Mouse (Mus musculus): Measurements from ENCODE around the gene Slc11a1. TPM values are rescaled to one million over a fixed set of nuclear protein-coding genes. Genes with fewer than 3 reads are reported as not detected.

The Slc11a1 gene
- total and polyA plus RNA-seq, 3 experiments, result 0.11 TPM; not detected in 2

- Histone ChIP-seq H3K27ac (ENCODE audit: control insufficient read depth, low read depth, low read length) (no peak overlapping the region), H3K9me3 (replicated peaks; ENCODE audit: insufficient read depth, low read length) (no peaks in the 10 kb centered on the region), H3K36me3 (ENCODE audit: control insufficient read depth in 1 of 2, insufficient read depth in 2 of 2, low read length in 2 of 2) (no peaks in the 10 kb centered on the region), H3K4me1 (ENCODE audit: control insufficient read depth in 1 of 2, insufficient read depth in 2 of 2, low read length in 2 of 2) (no peaks in the 10 kb centered on the region), H3K4me3 (ENCODE audit: control insufficient read depth in 1 of 2, insufficient read depth in 1 of 2, low read depth in 2 of 2, low read length in 2 of 2) (no peak overlapping the region), H3K27me3 (ENCODE audit: control insufficient read depth in 1 of 2, insufficient read depth in 2 of 2, low read length in 2 of 2) (no peaks in the 10 kb centered on the region), H3K79me2 (ENCODE audit: control insufficient read depth, insufficient read depth, low read length, poor library complexity) (no peaks in the 10 kb centered on the region), H3K9ac (ENCODE audit: control insufficient read depth, low read depth, low read length, poor library complexity, severe bottlenecking) (no peak overlapping the region)
- TF ChIP-seq MAFK (IDR thresholded peaks at IDR 0.05; ENCODE audit: borderline replicate concordance, low read depth, low read length) (no peak), TBP (IDR thresholded peaks at IDR 0.05; ENCODE audit: low read depth, low read length) (no peak), MXI1 (IDR thresholded peaks at IDR 0.05; ENCODE audit: low read depth, low read length) (no peak), RCOR1 (IDR thresholded peaks at IDR 0.05; ENCODE audit: low read depth, low read length) (no peak), GABPA (IDR thresholded peaks at IDR 0.05; ENCODE audit: low read depth, low read length) (no peak), ZKSCAN1 (IDR thresholded peaks at IDR 0.05; ENCODE audit: low read depth, low read length) (no peak), NELFE (IDR thresholded peaks at IDR 0.05; ENCODE audit: low read depth, low read length) (no peak), E2F4 (IDR thresholded peaks at IDR 0.05; ENCODE audit: borderline replicate concordance, low read depth, low read length) (no peak), POLR2AphosphoS5 (IDR thresholded peaks at IDR 0.05; ENCODE audit: borderline replicate concordance, low read depth, low read length) (no peak)
- no peak for DNase-seq (ENCODE audit: low read depth, low spot score)
These were observed 21.4 kb upstream of the Slc11a1 start for GRCm38 (mm10) chr1:74353453-74354229.

- Histone ChIP-seq H3K27ac (ENCODE audit: control insufficient read depth, low read depth, low read length) (no peak overlapping the region), H3K27me3 (ENCODE audit: control insufficient read depth in 1 of 2, insufficient read depth in 2 of 2, low read length in 2 of 2) (no peaks in the 10 kb centered on the region), H3K9ac (ENCODE audit: control insufficient read depth, low read depth, low read length, poor library complexity, severe bottlenecking) (no peak overlapping the region), H3K79me2 (ENCODE audit: control insufficient read depth, insufficient read depth, low read length, poor library complexity) (no peaks in the 10 kb centered on the region), H3K4me1 (ENCODE audit: control insufficient read depth in 1 of 2, insufficient read depth in 2 of 2, low read length in 2 of 2) (no peaks in the 10 kb centered on the region), H3K36me3 (ENCODE audit: control insufficient read depth in 1 of 2, insufficient read depth in 2 of 2, low read length in 2 of 2) (no peaks in the 10 kb centered on the region), H3K4me3 (ENCODE audit: control insufficient read depth in 1 of 2, insufficient read depth in 1 of 2, low read depth in 2 of 2, low read length in 2 of 2) (no peak overlapping the region), H3K9me3 (replicated peaks; ENCODE audit: insufficient read depth, low read length) (no peaks in the 10 kb centered on the region)
- DNase-seq (ENCODE audit: low read depth, low spot score), result no peak
- TF ChIP-seq POLR2A (IDR thresholded peaks at IDR 0.05; ENCODE audit: control insufficient read depth in 1 of 2, insufficient read depth in 1 of 2, low read depth in 1 of 2, low read length in 2 of 2, poor library complexity in 1 of 2), result no peak
- TF ChIP-seq ELF1 (IDR thresholded peaks at IDR 0.05; ENCODE audit: low read depth, low read length), result no peak
- TF ChIP-seq MYC (IDR thresholded peaks at IDR 0.05; ENCODE audit: low read depth, low read length), result no peak
- TF ChIP-seq BHLHE40 (IDR thresholded peaks at IDR 0.05; ENCODE audit: borderline replicate concordance, low read depth, low read length), result no peak
- no peak for TF ChIP-seq MYB (IDR thresholded peaks at IDR 0.05; ENCODE audit: low read depth, low read length)
- TF ChIP-seq CHD2 (IDR thresholded peaks at IDR 0.05; ENCODE audit: low read length), result no peak
- TF ChIP-seq USF2 (IDR thresholded peaks at IDR 0.05; ENCODE audit: borderline replicate concordance in 1 of 2, insufficient read depth in 1 of 2, low read depth in 1 of 2, low read length in 2 of 2), result no peak
These were observed 17.5 kb upstream of the Slc11a1 start for GRCm38 (mm10) chr1:74357531-74357930.
